Mouse (Mus musculus) CH12.LX (cell line): Measurements from ENCODE around the gene Lrp6.

ENCODE experiments used
- CHD2 ChIP-seq: IDR thresholded peaks from 2 replicates; pipeline ENCODE4 v1.6.1; 2011; ENCODE audit warnings: low read length, improper control_type of control experiment
- CTCF ChIP-seq, 2 experiments: IDR thresholded peaks in 1 of 2; conservative IDR thresholded peaks in 1 of 2; 2 replicates each; pipeline ENCODE4 v1.5.1; 2011 to 2012; ENCODE audit warnings: low read depth in 2 of 2, low read length in 2 of 2, improper control_type of control experiment in 1 of 2, inconsistent platforms in 1 of 2, mild to moderate bottlenecking in 1 of 2, moderate library complexity in 1 of 2
- E2F4 ChIP-seq: IDR thresholded peaks from 2 replicates; pipeline ENCODE4 v1.6.1; 2011; ENCODE audit warnings: low read depth, low read length, improper control_type of control experiment; ENCODE audit not compliant: insufficient replicate concordance
- ETS1 ChIP-seq: conservative IDR thresholded peaks from 2 replicates; pipeline ENCODE4 v1.6.1; 2012; ENCODE audit warnings: low read depth, mild to moderate bottlenecking, inconsistent platforms, low read length, improper control_type of control experiment, moderate library complexity
- KAT2A ChIP-seq: IDR thresholded peaks from 2 replicates; pipeline ENCODE4 v1.6.1; 2012; ENCODE audit warnings: low read length, improper control_type of control experiment, inconsistent platforms; ENCODE audit not compliant: insufficient replicate concordance
- MAFK ChIP-seq: IDR thresholded peaks from 2 replicates; pipeline ENCODE4 v1.6.1; 2011; ENCODE audit warnings: low read length, improper control_type of control experiment; ENCODE audit not compliant: insufficient replicate concordance
- MAZ ChIP-seq: IDR thresholded peaks from 2 replicates; pipeline ENCODE4 v1.6.1; 2012; ENCODE audit warnings: low read depth, mild to moderate bottlenecking, inconsistent platforms, low read length, improper control_type of control experiment, moderate library complexity
- MXI1 ChIP-seq: IDR thresholded peaks from 2 replicates; pipeline ENCODE4 v1.6.1; 2011; ENCODE audit warnings: mild to moderate bottlenecking, low read depth, low read length, improper control_type of control experiment
- NRF1 ChIP-seq: IDR thresholded peaks from 2 replicates; pipeline ENCODE4 v1.6.1; 2014; ENCODE audit warnings: low read depth, mild to moderate bottlenecking, inconsistent platforms, low read length, improper control_type of control experiment, moderate library complexity
- TCF12 ChIP-seq: IDR thresholded peaks from 2 replicates; pipeline ENCODE4 v1.6.1; 2014; ENCODE audit warnings: low read depth, mild to moderate bottlenecking, inconsistent platforms, low read length, improper control_type of control experiment
- USF1 ChIP-seq: IDR thresholded peaks from 2 replicates; pipeline ENCODE4 v1.6.1; 2014; ENCODE audit warnings: low read depth, mild to moderate bottlenecking, inconsistent platforms, low read length, improper control_type of control experiment
- ZKSCAN1 ChIP-seq: IDR thresholded peaks from 2 replicates; pipeline ENCODE4 v1.6.1; 2012; ENCODE audit warnings: low read depth, inconsistent platforms, low read length, improper control_type of control experiment, borderline replicate concordance
- ZMIZ1 ChIP-seq: IDR thresholded peaks from 2 replicates; pipeline ENCODE4 v1.6.1; 2012; ENCODE audit warnings: low read depth, mild to moderate bottlenecking, inconsistent platforms, low read length, improper control_type of control experiment
- ZNF384 ChIP-seq: IDR thresholded peaks from 2 replicates; pipeline ENCODE4 v1.6.1; 2012; ENCODE audit warnings: low read depth, low read length, improper control_type of control experiment, inconsistent platforms

DNA sequence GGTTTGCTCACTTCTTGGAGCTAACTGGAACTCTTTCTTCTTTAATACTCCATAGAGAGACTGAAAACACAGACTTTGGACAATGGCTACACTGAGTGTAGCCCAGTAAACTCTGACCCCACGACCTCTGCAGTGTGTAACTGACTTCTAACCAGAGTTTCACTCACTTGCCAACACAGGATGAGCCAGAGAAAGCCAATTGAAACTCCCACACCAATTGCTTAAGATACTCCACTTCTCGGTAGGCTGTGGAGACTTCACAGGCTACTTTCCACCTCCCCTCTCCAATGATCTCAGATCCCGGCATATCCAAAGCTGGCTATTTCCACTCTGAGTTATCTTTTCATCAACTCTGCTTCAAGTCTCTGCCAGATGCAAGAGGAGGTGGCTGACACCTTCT lies 35.0 kb upstream of the Lrp6 start:
- no peak for TF ChIP-seq CTCF (conservative IDR thresholded peaks at IDR 0.05 in 1 of 2, IDR thresholded peaks at IDR 0.05 in 1 of 2; ENCODE audit: low read depth in 2 of 2, low read length in 2 of 2)
- TF ChIP-seq MXI1 = no peak
- TF ChIP-seq MAFK = no peak
- no peak for TF ChIP-seq USF1
- no peak for TF ChIP-seq E2F4
- no peak for TF ChIP-seq KAT2A
- TF ChIP-seq ETS1 = no peak
- no peak for TF ChIP-seq MAZ
- no peak for TF ChIP-seq ZNF384
- no peak for TF ChIP-seq TCF12
- no peak for TF ChIP-seq ZMIZ1
- no peak for TF ChIP-seq NRF1
- no peak for TF ChIP-seq ZKSCAN1
- TF ChIP-seq CHD2 = no peak
